Mouse (Mus musculus) liver, adult 2 months (tissue): Measurements from ENCODE around the gene Zmym4. TPM values are rescaled to one million over a fixed set of nuclear protein-coding genes. Genes with fewer than 3 reads are reported as not detected.

ENCODE experiments used
- DNase-seq: peaks from one replicate; pipeline ENCODE4 v3.0.0-alpha.2; 2011; ENCODE audit warnings: low read depth, low spot score; ENCODE audit errors: extremely low read depth
- H3K27ac ChIP-seq: fragments of 200-500 bp; replicated peaks from 2 replicates; pipeline ENCODE4 v1.5.1; 2012; ENCODE audit warnings: low read depth, mild to moderate bottlenecking, control low read depth, inconsistent platforms, low read length; ENCODE audit not compliant: insufficient read depth
- H3K27me3 ChIP-seq: fragments of 200-500 bp; 2 replicates; pipeline ENCODE4 v1.6.1; 2012; ENCODE audit warnings: mild to moderate bottlenecking, moderate library complexity, low read length, inconsistent platforms; ENCODE audit not compliant: control insufficient read depth, insufficient read depth
- H3K36me3 ChIP-seq: fragments of 200-500 bp; 2 replicates; pipeline ENCODE4 v1.6.1; 2012; ENCODE audit warnings: low read length, inconsistent platforms; ENCODE audit not compliant: control insufficient read depth, insufficient read depth
- H3K4me1 ChIP-seq: fragments of 200-500 bp; 2 replicates; pipeline ENCODE4 v1.6.1; 2011; ENCODE audit warnings: low read length; ENCODE audit not compliant: control insufficient read depth, insufficient read depth
- H3K4me3 ChIP-seq: fragments of 200-500 bp; 2 replicates; pipeline ENCODE4 v1.5.1; 2011; ENCODE audit warnings: low read depth, mild to moderate bottlenecking, control low read depth, low read length, moderate library complexity; ENCODE audit not compliant: insufficient read depth
- H3K79me2 ChIP-seq: fragments of 200-500 bp; 2 replicates; pipeline ENCODE4 v1.6.1; 2012; ENCODE audit warnings: inconsistent platforms, mild to moderate bottlenecking, low read length, moderate library complexity; ENCODE audit not compliant: control insufficient read depth, insufficient read depth
- H3K9ac ChIP-seq: fragments of 200-500 bp; 2 replicates; pipeline ENCODE4 v1.6.1; 2012; ENCODE audit warnings: low read depth, mild to moderate bottlenecking, control low read depth, inconsistent platforms, low read length
- CTCF ChIP-seq: fragments of 200-500 bp; IDR thresholded peaks from 2 replicates; pipeline ENCODE4 v1.5.1; 2011; ENCODE audit warnings: low read depth, low read length, control low read depth
- POLR2A ChIP-seq: fragments of 200-500 bp; IDR thresholded peaks from 2 replicates; pipeline ENCODE4 v1.6.1; 2011; ENCODE audit warnings: low read length, control low read depth; ENCODE audit not compliant: insufficient read depth; ENCODE audit errors: extremely low read depth
- WGBS: fragments of 180-500 bp; shearing (Covaris S2); methylation state at CpG from one replicate; pipeline ENCODE4 v1.1.7; 2018; 5-methylcytosine and 5-hydroxymethylcytosine counted together
- polyA plus RNA-seq: library from polyadenylated mRNA; depleted of rRNA; stranded (reverse); fragments of >200 nt; gene quantifications from 2 replicates; pipeline ENCODE4 v1.2.3, GENCODE M21; 2012
- total RNA-seq: library from RNA; depleted of rRNA; stranded (reverse); fragments of >200 nt; gene quantifications from 2 replicates; pipeline ENCODE4 v1.2.3, GENCODE M21; 2014

Zmym4 gene
- total and polyA plus RNA-seq, 2 experiments, result 1.7 to 10.0 TPM

- Histone ChIP-seq H3K79me2 (no peaks in the 10 kb centered on the region), H3K4me3 (no peak overlapping the region), H3K36me3 (peaks cover 16% of the 10 kb centered on the region), H3K27ac (no peak overlapping the region), H3K9ac (no peak overlapping the region), H3K27me3 (no peaks in the 10 kb centered on the region), H3K4me1 (no peaks in the 10 kb centered on the region)
- DNase-seq, result no peak
- TF ChIP-seq CTCF (no peak), POLR2A (no peak)
- 95% methylated on average over 9 of the region's 9 CpGs for WGBS
Observed at GRCm38 (mm10) chr4:126860268-126860986, 107.5 kb downstream of the Zmym4 start.

DNA sequence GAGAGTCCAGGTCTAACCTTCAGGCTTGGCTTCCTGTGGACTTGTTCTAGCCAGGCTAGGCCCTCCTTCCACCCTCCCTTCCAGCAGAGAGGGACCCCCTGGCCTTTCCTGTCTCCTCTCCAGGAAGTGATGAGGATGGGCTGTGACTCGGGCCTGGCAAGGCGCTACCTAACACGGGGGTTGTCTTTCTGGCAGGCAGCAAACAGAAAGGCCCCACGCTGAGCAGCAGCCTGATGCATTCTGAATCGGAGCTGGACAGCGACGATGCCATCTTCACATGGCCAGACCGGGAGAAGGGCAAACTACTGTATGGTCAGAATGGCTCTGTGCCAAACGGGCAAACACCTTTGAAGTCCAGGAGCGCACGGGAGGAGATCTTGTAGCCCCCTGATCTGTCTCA is 115.0 kb downstream of the Zmym4 start:
- TF ChIP-seq CTCF (no peak), POLR2A (no peak)
- no peak overlapping the region for H3K9ac ChIP-seq

DNA sequence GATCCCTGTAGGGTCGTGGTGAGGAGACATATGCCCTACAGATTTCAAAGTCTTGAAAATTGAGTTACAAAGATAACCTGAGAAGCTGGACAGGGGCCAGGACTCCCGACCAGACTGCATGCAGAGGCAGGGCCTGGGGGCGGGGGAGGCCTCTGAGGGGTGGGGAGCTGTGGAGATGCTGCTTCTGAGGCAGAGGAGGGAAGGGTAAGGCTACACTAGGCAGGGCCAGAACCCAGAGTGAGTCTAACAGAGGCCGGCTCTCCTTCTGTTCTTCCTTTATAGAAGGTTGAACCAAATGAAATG is 117.2 kb downstream of the Zmym4 start:
- no peaks in the 10 kb centered on the region for H3K27me3 ChIP-seq
- H3K4me3 ChIP-seq, result no peak overlapping the region
- no peak overlapping the region for H3K27ac ChIP-seq
- 67% methylated on average over 4 of the region's 4 CpGs for WGBS
- H3K79me2 ChIP-seq, result no peaks in the 10 kb centered on the region
- H3K36me3 ChIP-seq, result peaks cover 17% of the 10 kb centered on the region; the same call in 1 of the 2 replicates
- no peak for DNase-seq
- no peak overlapping the region for H3K9ac ChIP-seq
- H3K4me1 ChIP-seq, result no peaks in the 10 kb centered on the region
- TF ChIP-seq CTCF (no peak), POLR2A (no peak)

More for the DNA sequence above, 115.0 kb downstream of the Zmym4 start:
- Histone ChIP-seq H3K79me2 (no peaks in the 10 kb centered on the region), H3K27me3 (no peaks in the 10 kb centered on the region), H3K4me1 (no peaks in the 10 kb centered on the region), H3K36me3 (peaks cover 8% of the 10 kb centered on the region; the same call in 1 of the 2 replicates), H3K27ac (no peak overlapping the region), H3K4me3 (no peak overlapping the region)
- no peak for DNase-seq
- 73% methylated on average over 11 of the region's 11 CpGs for WGBS

GRCm38 (mm10) chr4:126850019-126850777 is 117.7 kb downstream of the Zmym4 start:
- Histone ChIP-seq H3K4me3 (no peak overlapping the region), H3K27me3 (no peaks in the 10 kb centered on the region), H3K4me1 (no peaks in the 10 kb centered on the region), H3K79me2 (no peaks in the 10 kb centered on the region), H3K36me3 (peaks cover 17% of the 10 kb centered on the region; the same call in 1 of the 2 replicates), H3K27ac (no peak overlapping the region; the same call in 1 of the 2 replicates), H3K9ac (no peak overlapping the region)
- DNase-seq, result no peak
- TF ChIP-seq CTCF (no peak), POLR2A (no peak)
- 79% methylated on average over 7 of the region's 7 CpGs for WGBS

DNA sequence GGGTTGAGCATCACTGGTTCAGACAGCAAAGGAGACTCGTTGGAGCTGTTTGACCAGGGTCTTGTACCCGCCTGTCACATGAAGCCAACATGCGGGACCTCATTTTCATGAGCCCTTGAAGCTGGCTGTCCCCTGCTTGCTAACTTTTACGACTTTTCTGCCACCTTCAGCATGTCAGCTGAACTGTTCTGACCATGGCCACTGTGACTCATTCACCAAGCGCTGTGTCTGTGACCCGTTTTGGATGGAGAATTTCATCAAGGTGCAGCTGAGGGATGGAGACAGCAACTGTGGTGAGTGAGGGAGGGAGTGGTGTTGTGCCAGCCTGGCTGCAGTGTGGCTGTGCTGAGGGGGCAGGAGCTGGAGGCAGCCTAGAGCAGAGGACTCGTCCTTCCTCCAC is 121.0 kb downstream of the Zmym4 start:
- TF ChIP-seq POLR2A (no peak), CTCF (no peak)
- Histone ChIP-seq H3K9ac (no peak overlapping the region), H3K4me1 (no peaks in the 10 kb centered on the region), H3K27ac (no peak overlapping the region), H3K27me3 (no peaks in the 10 kb centered on the region), H3K36me3 (peaks cover 16% of the 10 kb centered on the region; the same call in 1 of the 2 replicates), H3K79me2 (no peaks in the 10 kb centered on the region), H3K4me3 (no peak overlapping the region)
- 82% methylated on average over 7 of the region's 7 CpGs for WGBS
- no peak for DNase-seq

DNA sequence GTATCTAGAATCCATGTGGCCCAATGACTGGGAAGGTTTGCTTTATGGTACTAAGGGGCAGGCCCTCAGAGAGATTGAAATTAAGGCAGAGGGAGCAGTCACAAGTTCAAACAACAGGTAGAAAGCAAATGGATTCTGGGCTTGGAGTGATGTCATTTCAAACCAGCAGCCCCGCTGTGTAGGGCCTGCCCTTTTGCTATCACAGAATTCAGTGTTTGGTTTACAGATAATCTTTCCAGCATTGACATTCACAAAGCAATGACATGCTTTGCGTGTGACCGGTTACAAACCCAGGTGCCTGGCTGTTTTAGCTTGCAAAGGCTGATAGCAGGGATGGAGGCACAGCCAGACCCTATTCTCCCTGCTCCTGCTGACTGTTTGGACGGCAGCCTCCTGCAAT is 122.3 kb downstream of the Zmym4 start:
- TF ChIP-seq CTCF (no peak), POLR2A (no peak)
- DNase-seq, result no peak
- no peaks in the 10 kb centered on the region for H3K79me2 ChIP-seq
- H3K9ac ChIP-seq, result no peak overlapping the region
- H3K4me1 ChIP-seq, result no peaks in the 10 kb centered on the region
- H3K4me3 ChIP-seq, result no peak overlapping the region
- no peak overlapping the region for H3K27ac ChIP-seq
- peaks cover 23% of the 10 kb centered on the region for H3K36me3 ChIP-seq
- whole genome bisulfite sequencing, result 86% methylated on average over 4 of the region's 4 CpGs
- no peaks in the 10 kb centered on the region for H3K27me3 ChIP-seq
